Mouse (Mus musculus): ENCODE measurements around the gene 2810408A11Rik. TPM values are rescaled to one million over a fixed set of nuclear protein-coding genes. Genes with fewer than 3 reads are reported as not detected.
A peak's percentile ranks its signal among the peaks of the same experiment; 100 is the strongest.

Gene 2810408A11Rik
- polyA plus RNA-seq, 1 experiment from 2014 or later: 7.9 TPM

- WGBS: 51% methylated on average over 7 of the region's 7 CpGs
- H3K4me3 ChIP-seq (ENCODE audit: low read length): no peak overlapping the region
- no peak for ATAC-seq (ENCODE audit: low read depth)
- H3K27ac ChIP-seq (ENCODE audit: low read length): no peak overlapping the region
- H3K27me3 ChIP-seq (ENCODE audit: control insufficient read depth, insufficient read depth, low read depth, low read length): no peaks in the 10 kb centered on the region; the same call in 1 of the 2 replicates
- no peak overlapping the region for H3K9ac ChIP-seq (ENCODE audit: low read length)
- peaks cover 26% of the 10 kb centered on the region for H3K36me3 ChIP-seq (ENCODE audit: control insufficient read depth, insufficient read depth, low read length)
- no peaks in the 10 kb centered on the region for H3K4me1 ChIP-seq (replicated peaks; ENCODE audit: control insufficient read depth, insufficient read depth, low read length)
- H3K9me3 ChIP-seq (ENCODE audit: control insufficient read depth, low read length): no peaks in the 10 kb centered on the region
- no peak overlapping the region for H3K4me2 ChIP-seq (ENCODE audit: low read depth, low read length)
Observed at GRCm38 (mm10) chr11:69853994-69854393, 46.8 kb downstream of the 2810408A11Rik start.

DNA sequence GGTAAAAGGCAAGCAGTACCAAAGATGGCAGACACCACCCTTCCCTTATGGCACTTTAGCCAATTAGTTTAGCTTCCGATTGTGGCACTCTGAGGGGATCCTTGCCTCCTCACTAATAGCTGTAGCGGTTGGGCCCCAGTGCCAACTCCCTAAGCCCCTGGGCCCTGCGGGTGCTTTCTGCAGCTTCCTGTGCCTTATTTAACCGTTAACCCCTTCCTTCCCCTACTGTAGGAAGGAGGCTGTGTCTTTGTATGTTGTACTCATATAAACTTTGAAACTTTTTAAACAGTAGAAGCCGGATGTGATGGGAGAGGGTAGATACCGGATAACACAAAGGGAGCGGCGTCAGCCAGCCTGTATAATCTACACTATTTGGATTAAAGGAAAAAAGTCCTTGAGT, 50.0 kb downstream of the 2810408A11Rik start:
- 66% methylated on average over 8 of the region's 8 CpGs for WGBS
- no peaks in the 10 kb centered on the region for H3K27me3 ChIP-seq (ENCODE audit: control insufficient read depth, insufficient read depth, low read depth, low read length)
- peaks cover 34% of the 10 kb centered on the region for H3K36me3 ChIP-seq (ENCODE audit: control insufficient read depth, insufficient read depth, low read length)
- H3K27ac ChIP-seq (ENCODE audit: low read length): peak overlapping the region; percentile 32; the same call in 1 of the 2 replicates
- H3K4me2 ChIP-seq (ENCODE audit: low read depth, low read length): no peak overlapping the region
- no peak overlapping the region for H3K9ac ChIP-seq (ENCODE audit: low read length)
- H3K4me3 ChIP-seq (ENCODE audit: low read length): no peak overlapping the region
- ATAC-seq (ENCODE audit: low read depth): no peak
- peaks cover 10% of the 10 kb centered on the region for H3K4me1 ChIP-seq (replicated peaks; ENCODE audit: control insufficient read depth, insufficient read depth, low read length)
- no peaks in the 10 kb centered on the region for H3K9me3 ChIP-seq (ENCODE audit: control insufficient read depth, low read length)

- no peak for ATAC-seq (ENCODE audit: low read depth)
- H3K27ac ChIP-seq (ENCODE audit: low read length): no peak overlapping the region
- H3K4me3 ChIP-seq (ENCODE audit: low read length): no peak overlapping the region
- no peak overlapping the region for H3K4me2 ChIP-seq (ENCODE audit: low read depth, low read length)
- H3K9ac ChIP-seq (ENCODE audit: low read length): no peak overlapping the region
- H3K4me1 ChIP-seq (replicated peaks; ENCODE audit: control insufficient read depth, insufficient read depth, low read length): peaks cover 16% of the 10 kb centered on the region
- WGBS: 88% methylated on average over 15 of the region's 15 CpGs
- peaks cover 34% of the 10 kb centered on the region for H3K36me3 ChIP-seq (ENCODE audit: control insufficient read depth, insufficient read depth, low read length)
- H3K27me3 ChIP-seq (ENCODE audit: control insufficient read depth, insufficient read depth, low read depth, low read length): no peaks in the 10 kb centered on the region
- no peaks in the 10 kb centered on the region for H3K9me3 ChIP-seq (ENCODE audit: control insufficient read depth, low read length)
Observed at GRCm38 (mm10) chr11:69849884-69850283, 50.9 kb downstream of the 2810408A11Rik start.

- H3K9me3 ChIP-seq (ENCODE audit: control insufficient read depth, low read length): no peaks in the 10 kb centered on the region
- peaks cover 16% of the 10 kb centered on the region for H3K4me1 ChIP-seq (replicated peaks; ENCODE audit: control insufficient read depth, insufficient read depth, low read length)
- ATAC-seq (ENCODE audit: low read depth): no peak
- H3K9ac ChIP-seq (ENCODE audit: low read length): no peak overlapping the region
- H3K4me3 ChIP-seq (ENCODE audit: low read length): no peak overlapping the region
- peaks cover 34% of the 10 kb centered on the region for H3K36me3 ChIP-seq (ENCODE audit: control insufficient read depth, insufficient read depth, low read length)
- H3K27ac ChIP-seq (ENCODE audit: low read length): peak overlapping the region; percentile 18; the same call in 1 of the 2 replicates
- H3K4me2 ChIP-seq (ENCODE audit: low read depth, low read length): no peak overlapping the region
- no peaks in the 10 kb centered on the region for H3K27me3 ChIP-seq (ENCODE audit: control insufficient read depth, insufficient read depth, low read depth, low read length)
- WGBS: 72% methylated on average over 9 of the region's 9 CpGs
Observed at GRCm38 (mm10) chr11:69849128-69849527, 51.7 kb downstream of the 2810408A11Rik start.

DNA sequence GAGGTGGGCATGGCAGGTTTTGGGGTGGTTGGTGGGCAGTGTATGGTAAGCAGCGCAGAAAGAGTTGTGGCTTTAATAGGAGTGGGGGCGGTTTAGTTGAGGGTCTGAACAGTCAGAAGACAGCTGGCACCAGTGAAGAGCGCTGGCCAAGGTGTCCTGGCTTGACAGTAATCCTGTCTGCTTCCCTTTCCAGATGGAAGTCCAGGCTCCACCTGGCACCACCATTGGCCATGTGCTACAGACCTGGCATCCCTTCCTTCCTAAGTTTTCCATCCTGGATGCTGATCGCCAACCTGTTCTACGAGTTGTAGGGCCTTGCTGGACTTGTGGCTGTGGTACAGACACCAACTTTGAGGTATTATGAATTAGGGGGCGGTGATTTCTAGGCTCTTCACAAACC, 52.8 kb downstream of the 2810408A11Rik start:
- Histone ChIP-seq H3K4me3 (ENCODE audit: low read length) (no peak overlapping the region; the same call in 1 of the 2 replicates), H3K27me3 (ENCODE audit: control insufficient read depth, insufficient read depth, low read depth, low read length) (no peaks in the 10 kb centered on the region), H3K4me1 (replicated peaks; ENCODE audit: control insufficient read depth, insufficient read depth, low read length) (peaks cover 16% of the 10 kb centered on the region), H3K4me2 (ENCODE audit: low read depth, low read length) (peak overlapping the region; percentile 96), H3K9me3 (ENCODE audit: control insufficient read depth, low read length) (no peaks in the 10 kb centered on the region), H3K9ac (ENCODE audit: low read length) (no peak overlapping the region), H3K27ac (ENCODE audit: low read length) (no peak overlapping the region), H3K36me3 (ENCODE audit: control insufficient read depth, insufficient read depth, low read length) (peaks cover 34% of the 10 kb centered on the region)
- WGBS: 92% methylated on average over 6 of the region's 6 CpGs
- no peak for ATAC-seq (ENCODE audit: low read depth)

Small RNA genes within 50 kb of the gene (microRNA-seq; reads per million reads assigned to microRNA genes)
- not detected for gene Mir6924

Other genes with a start within 250 kb of the 2810408A11Rik start
- 0.54 TPM in 1 of 2 replicates, not detected in the other for gene Sox15, start 245.7 kb downstream of the 2810408A11Rik start, polyA plus RNA-seq (2015; fragmentation: Nextera tagmentation; extraction: Ambion mirVana)
- gene Mpdu1, start 238.3 kb downstream of the 2810408A11Rik start, polyA plus RNA-seq (2015; fragmentation: Nextera tagmentation; extraction: Ambion mirVana): 65.5 and 71.0 TPM in 2 replicates
- 19.2 and 19.4 TPM in 2 replicates for gene Cd68, start 234.8 kb downstream of the 2810408A11Rik start, polyA plus RNA-seq (2015; fragmentation: Nextera tagmentation; extraction: Ambion mirVana)
- 539 and 624 TPM in 2 replicates for gene Eif4a1, start 228.6 kb downstream of the 2810408A11Rik start, polyA plus RNA-seq (2015; fragmentation: Nextera tagmentation; extraction: Ambion mirVana)
- 69.3 and 70.6 TPM in 2 replicates for gene Senp3, start 218.9 kb downstream of the 2810408A11Rik start, polyA plus RNA-seq (2015; fragmentation: Nextera tagmentation; extraction: Ambion mirVana)
- 0.89 and 1.2 TPM in 2 replicates for gene Tnfsf13, start 215.2 kb downstream of the 2810408A11Rik start, polyA plus RNA-seq (2015; fragmentation: Nextera tagmentation; extraction: Ambion mirVana)
- gene Tnfsf12, start 205.1 kb downstream of the 2810408A11Rik start, polyA plus RNA-seq (2015; fragmentation: Nextera tagmentation; extraction: Ambion mirVana): 10.6 and 12.8 TPM in 2 replicates
- 5.0 and 5.4 TPM in 2 replicates for gene Tnfsfm13, start 204.9 kb downstream of the 2810408A11Rik start, polyA plus RNA-seq (2015; fragmentation: Nextera tagmentation; extraction: Ambion mirVana)
- gene Polr2a, start 142.3 kb downstream of the 2810408A11Rik start, polyA plus RNA-seq (2015; fragmentation: Nextera tagmentation; extraction: Ambion mirVana): 24.1 and 25.3 TPM in 2 replicates
- gene Slc35g3, start 139.0 kb downstream of the 2810408A11Rik start, polyA plus RNA-seq (2015; fragmentation: Nextera tagmentation; extraction: Ambion mirVana): 0.36 and 0.64 TPM in 2 replicates
- 3.5 and 4.9 TPM in 2 replicates for gene Zbtb4, start 135.1 kb downstream of the 2810408A11Rik start, polyA plus RNA-seq (2015; fragmentation: Nextera tagmentation; extraction: Ambion mirVana)
- gene Chrnb1, start 105.0 kb downstream of the 2810408A11Rik start, polyA plus RNA-seq (2015; fragmentation: Nextera tagmentation; extraction: Ambion mirVana): 18.6 and 20.7 TPM in 2 replicates
- 1.0 and 1.7 TPM in 2 replicates for gene Fgf11, start 99.1 kb downstream of the 2810408A11Rik start, polyA plus RNA-seq (2015; fragmentation: Nextera tagmentation; extraction: Ambion mirVana)
- gene Tmem102, start 95.4 kb downstream of the 2810408A11Rik start, polyA plus RNA-seq (2015; fragmentation: Nextera tagmentation; extraction: Ambion mirVana): 6.5 and 8.6 TPM in 2 replicates
- gene Gm39566, start 85.7 kb downstream of the 2810408A11Rik start, polyA plus RNA-seq (2015; fragmentation: Nextera tagmentation; extraction: Ambion mirVana): not detected in 2 replicates
- gene Spem2, start 82.5 kb downstream of the 2810408A11Rik start, polyA plus RNA-seq (2015; fragmentation: Nextera tagmentation; extraction: Ambion mirVana): not detected in 2 replicates
- gene Spem1, start 78.8 kb downstream of the 2810408A11Rik start, polyA plus RNA-seq (2015; fragmentation: Nextera tagmentation; extraction: Ambion mirVana): not detected in 2 replicates
- 4.4 and 5.0 TPM in 2 replicates for gene Nlgn2, start 63.2 kb downstream of the 2810408A11Rik start, polyA plus RNA-seq (2015; fragmentation: Nextera tagmentation; extraction: Ambion mirVana)
- 443 and 452 TPM in 2 replicates for gene Tmem256, start 62.5 kb downstream of the 2810408A11Rik start, polyA plus RNA-seq (2015; fragmentation: Nextera tagmentation; extraction: Ambion mirVana)
- gene Plscr3, start 54.6 kb downstream of the 2810408A11Rik start, polyA plus RNA-seq (2015; fragmentation: Nextera tagmentation; extraction: Ambion mirVana): 115 and 137 TPM in 2 replicates
- gene Tnk1, start 42.3 kb downstream of the 2810408A11Rik start, polyA plus RNA-seq (2015; fragmentation: Nextera tagmentation; extraction: Ambion mirVana): 10.8 and 11.8 TPM in 2 replicates
- not detected in 2 replicates for gene Tmem95, start 23.0 kb downstream of the 2810408A11Rik start, polyA plus RNA-seq (2015; fragmentation: Nextera tagmentation; extraction: Ambion mirVana)
- gene Kctd11, start 19.6 kb downstream of the 2810408A11Rik start, polyA plus RNA-seq (2015; fragmentation: Nextera tagmentation; extraction: Ambion mirVana): 10.9 and 11.4 TPM in 2 replicates
- gene Acap1, start 5.4 kb downstream of the 2810408A11Rik start, polyA plus RNA-seq (2015; fragmentation: Nextera tagmentation; extraction: Ambion mirVana): 2.1 and 3.8 TPM in 2 replicates
- 5.7 and 6.4 TPM in 2 replicates for gene Neurl4, start 85 bp upstream of the 2810408A11Rik start, polyA plus RNA-seq (2015; fragmentation: Nextera tagmentation; extraction: Ambion mirVana)
- gene Gps2, start 12.9 kb upstream of the 2810408A11Rik start, polyA plus RNA-seq (2015; fragmentation: Nextera tagmentation; extraction: Ambion mirVana): 85.1 and 87.8 TPM in 2 replicates
- 1,390 and 1,410 TPM in 2 replicates for gene Eif5a, start 21.0 kb upstream of the 2810408A11Rik start, polyA plus RNA-seq (2015; fragmentation: Nextera tagmentation; extraction: Ambion mirVana)
- 2.7 and 4.9 TPM in 2 replicates for gene Ybx2, start 34.8 kb upstream of the 2810408A11Rik start, polyA plus RNA-seq (2015; fragmentation: Nextera tagmentation; extraction: Ambion mirVana)
- gene Slc2a4, start 47.2 kb upstream of the 2810408A11Rik start, polyA plus RNA-seq (2015; fragmentation: Nextera tagmentation; extraction: Ambion mirVana): 17.1 and 17.2 TPM in 2 replicates
- 172 and 202 TPM in 2 replicates for gene Cldn7, start 63.8 kb upstream of the 2810408A11Rik start, polyA plus RNA-seq (2015; fragmentation: Nextera tagmentation; extraction: Ambion mirVana)
- 20.6 and 23.0 TPM in 2 replicates for gene Ctdnep1, start 80.2 kb upstream of the 2810408A11Rik start, polyA plus RNA-seq (2015; fragmentation: Nextera tagmentation; extraction: Ambion mirVana)
- 98.4 and 99.2 TPM in 2 replicates for gene Elp5, start 81.5 kb upstream of the 2810408A11Rik start, polyA plus RNA-seq (2015; fragmentation: Nextera tagmentation; extraction: Ambion mirVana)
- gene Gabarap, start 90.2 kb upstream of the 2810408A11Rik start, polyA plus RNA-seq (2015; fragmentation: Nextera tagmentation; extraction: Ambion mirVana): 515 and 536 TPM in 2 replicates
- gene Phf23, start 94.8 kb upstream of the 2810408A11Rik start, polyA plus RNA-seq (2015; fragmentation: Nextera tagmentation; extraction: Ambion mirVana): 58.1 and 59.5 TPM in 2 replicates
- 30.1 and 30.7 TPM in 2 replicates for gene Dvl2, start 99.6 kb upstream of the 2810408A11Rik start, polyA plus RNA-seq (2015; fragmentation: Nextera tagmentation; extraction: Ambion mirVana)
- 90.0 and 92.0 TPM in 2 replicates for gene Acadvl, start 114.4 kb upstream of the 2810408A11Rik start, polyA plus RNA-seq (2015; fragmentation: Nextera tagmentation; extraction: Ambion mirVana)
- gene Dlg4, start 116.0 kb upstream of the 2810408A11Rik start, polyA plus RNA-seq (2015; fragmentation: Nextera tagmentation; extraction: Ambion mirVana): 5.5 and 7.9 TPM in 2 replicates
- 0.18 TPM in 1 of 2 replicates, not detected in the other for gene Asgr1, start 153.1 kb upstream of the 2810408A11Rik start, polyA plus RNA-seq (2015; fragmentation: Nextera tagmentation; extraction: Ambion mirVana)
- gene Asgr2, start 191.7 kb upstream of the 2810408A11Rik start, polyA plus RNA-seq (2015; fragmentation: Nextera tagmentation; extraction: Ambion mirVana): 0.30 TPM in 1 of 2 replicates, not detected in the other
- 2.1 and 2.4 TPM in 2 replicates for gene Mgl2, start 229.3 kb upstream of the 2810408A11Rik start, polyA plus RNA-seq (2015; fragmentation: Nextera tagmentation; extraction: Ambion mirVana)

Measured in lung, embryonic 16.5 days (tissue).